Mouse (Mus musculus): ENCODE measurements at regions not wholly inside any gene's neighbourhood (a gene's known extent, or its start where the extent isn't known, plus 50 kb on each side); places are given as distances from the start of the nearest gene placed in this dataset.

GRCm38 (mm10) chr15:50403883-50404282, 3480.8 kb upstream of the Gm7489 start:
- DNase-seq (ENCODE audit: extremely low spot score in 1 of 2, low spot score in 2 of 2), result no peak

GRCm38 (mm10) chr15:50408985-50409384, 3475.7 kb upstream of the Gm7489 start:
- no peak for DNase-seq (ENCODE audit: extremely low spot score in 1 of 2, low spot score in 2 of 2)
- intact Hi-C loops (cut with DNase I), result no loop called here

More at GRCm38 (mm10) chr15:50403883-50404282, 3480.8 kb upstream of the Gm7489 start:
- intact Hi-C loops (cut with DNase I), result no loop called here

GRCm38 (mm10) chr15:50417641-50418040, 3467.1 kb upstream of the Gm7489 start:
- no peak for DNase-seq (ENCODE audit: extremely low spot score in 1 of 2, low spot score in 2 of 2)
- intact Hi-C loops (cut with DNase I), result no loop called here

- intact Hi-C loops (cut with DNase I), result no loop called here
- DNase-seq (ENCODE audit: extremely low spot score in 1 of 2, low spot score in 2 of 2), result no peak
Measured at GRCm38 (mm10) chr15:50423082-50423665, 3461.5 kb upstream of the Gm7489 start.

GRCm38 (mm10) chr15:50449604-50450003, 3435.1 kb upstream of the Gm7489 start:
- intact Hi-C loops (cut with DNase I), result no loop called here
- DNase-seq (ENCODE audit: extremely low spot score in 1 of 2, low spot score in 2 of 2), result no peak

- DNase-seq (ENCODE audit: extremely low spot score in 1 of 2, low spot score in 2 of 2), result no peak
- intact Hi-C loops (cut with DNase I), result no loop called here
Measured at GRCm38 (mm10) chr15:50472626-50473025, 3412.1 kb upstream of the Gm7489 start.

- intact Hi-C loops (cut with DNase I), result no loop called here
- no peak for DNase-seq (ENCODE audit: extremely low spot score in 1 of 2, low spot score in 2 of 2)
Measured at GRCm38 (mm10) chr15:50498716-50499115, 3386.0 kb upstream of the Gm7489 start.

GRCm38 (mm10) chr15:50507999-50508624, 3376.6 kb upstream of the Gm7489 start:
- intact Hi-C loops (cut with DNase I), result no loop called here
- DNase-seq (ENCODE audit: extremely low spot score in 1 of 2, low spot score in 2 of 2), result no peak

- intact Hi-C loops (cut with DNase I), result no loop called here
- no peak for DNase-seq (ENCODE audit: extremely low spot score in 1 of 2, low spot score in 2 of 2)
Measured at GRCm38 (mm10) chr15:50513036-50513435, 3371.7 kb upstream of the Gm7489 start.

GRCm38 (mm10) chr15:50524841-50525240, 3359.9 kb upstream of the Gm7489 start:
- intact Hi-C loops (cut with DNase I), result no loop called here
- peak in 1 of 2 experiments; percentile 4 for DNase-seq (ENCODE audit: extremely low spot score in 1 of 2, low spot score in 2 of 2)

GRCm38 (mm10) chr15:50534490-50534889, 3350.2 kb upstream of the Gm7489 start:
- DNase-seq (ENCODE audit: extremely low spot score in 1 of 2, low spot score in 2 of 2), result no peak
- intact Hi-C loops (cut with DNase I), result no loop called here

- no peak for DNase-seq (ENCODE audit: extremely low spot score in 1 of 2, low spot score in 2 of 2)
- intact Hi-C loops (cut with DNase I), result no loop called here
Measured at GRCm38 (mm10) chr15:50563611-50564010, 3321.1 kb upstream of the Gm7489 start.

GRCm38 (mm10) chr15:50580811-50581210, 3303.9 kb upstream of the Gm7489 start:
- DNase-seq (ENCODE audit: extremely low spot score in 1 of 2, low spot score in 2 of 2), result no peak
- intact Hi-C loops (cut with DNase I), result no loop called here

GRCm38 (mm10) chr15:50583951-50584350, 3300.8 kb upstream of the Gm7489 start:
- intact Hi-C loops (cut with DNase I), result no loop called here
- no peak for DNase-seq (ENCODE audit: extremely low spot score in 1 of 2, low spot score in 2 of 2)

- no peak for DNase-seq (ENCODE audit: extremely low spot score in 1 of 2, low spot score in 2 of 2)
- intact Hi-C loops (cut with DNase I), result no loop called here
Measured at GRCm38 (mm10) chr15:50585496-50585895, 3299.2 kb upstream of the Gm7489 start.
